1 mouse cellular context compared by ENCODE assay signal in the genomic region with DNA sequence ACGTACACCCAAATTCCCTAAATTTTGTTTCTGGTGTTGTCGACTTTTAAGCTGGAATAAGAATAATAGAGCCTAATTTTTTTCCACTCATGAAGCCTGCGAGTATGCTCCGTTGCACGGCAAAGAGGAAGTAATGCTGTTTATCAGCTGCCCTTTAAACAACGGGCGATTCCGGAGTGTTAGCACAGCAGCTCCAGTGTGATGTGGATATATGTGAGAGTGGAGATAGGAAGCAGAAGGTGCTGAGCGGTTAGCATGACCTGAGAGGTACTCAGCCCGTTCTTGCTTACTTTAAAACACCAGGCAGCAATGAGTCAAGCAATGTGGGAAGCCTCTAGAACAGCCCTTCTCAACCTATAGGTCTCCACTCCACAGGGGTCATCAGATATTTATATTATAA.
TF ChIP-seq lines count a peak whose summit lies in the region.

No protein-coding gene starts in this region.

TF ChIP-seq in MEL, 35 proteins besides CTCF, POLR2A, EP300 and RAD21 (continued from another document):
- TF ChIP-seq MXI1 (IDR thresholded peaks at IDR 0.05; ENCODE audit: low read depth, low read length) (peak; percentile 85), CHD2 (IDR thresholded peaks at IDR 0.05; ENCODE audit: low read length) (no peak), NELFE (IDR thresholded peaks at IDR 0.05; ENCODE audit: low read depth, low read length) (peak; percentile 68), MEF2A (IDR thresholded peaks at IDR 0.05; ENCODE audit: extremely low read depth, insufficient replicate concordance, low read depth, low read length, poor library complexity, severe bottlenecking) (no peak), ZMIZ1 (IDR thresholded peaks at IDR 0.05; ENCODE audit: low read depth, low read length) (peak; percentile 72; the same call in 1 of the 2 replicates), GABPA (IDR thresholded peaks at IDR 0.05; ENCODE audit: low read depth, low read length) (no peak), HCFC1 (IDR thresholded peaks at IDR 0.05; ENCODE audit: low read depth, low read length) (peak; percentile 61), SMC3 (IDR thresholded peaks at IDR 0.05; ENCODE audit: low read depth, low read length) (no peak), ELF1 (IDR thresholded peaks at IDR 0.05; ENCODE audit: low read depth, low read length) (peak; percentile 77), MYC (IDR thresholded peaks at IDR 0.05; ENCODE audit: low read depth, low read length) (peak; percentile 64; the same call in 1 of the 2 replicates), ZKSCAN1 (IDR thresholded peaks at IDR 0.05; ENCODE audit: low read depth, low read length) (no peak), POLR2AphosphoS5 (IDR thresholded peaks at IDR 0.05; ENCODE audit: borderline replicate concordance, low read depth, low read length) (no peak), POLR2AphosphoS2 (IDR thresholded peaks at IDR 0.05; ENCODE audit: low read length) (no peak), SIN3A (IDR thresholded peaks at IDR 0.05; ENCODE audit: low read length) (peak; percentile 95), RCOR1 (IDR thresholded peaks at IDR 0.05; ENCODE audit: low read depth, low read length) (peak; percentile 88), ZNF384 (IDR thresholded peaks at IDR 0.05; ENCODE audit: low read depth, low read length) (peak; percentile 73), TAL1 (IDR thresholded peaks at IDR 0.05; ENCODE audit: low read length) (peak; percentile 65), ETS1 (IDR thresholded peaks at IDR 0.05; ENCODE audit: low read depth, low read length) (peak; percentile 92), CHD1 (IDR thresholded peaks at IDR 0.05; ENCODE audit: low read depth, low read length) (no peak; the same call in 1 of the 2 replicates), MAX (IDR thresholded peaks at IDR 0.05; ENCODE audit: low read length) (peak; percentile 71; the same call in 1 of the 2 replicates), BHLHE40 (IDR thresholded peaks at IDR 0.05; ENCODE audit: borderline replicate concordance, low read depth, low read length) (peak; percentile 66; the same call in 1 of the 2 replicates), TCF12 (IDR thresholded peaks at IDR 0.05; ENCODE audit: low read depth, low read length) (peak; percentile 91), JUND (IDR thresholded peaks at IDR 0.05; ENCODE audit: low read depth, low read length) (no peak), MYB (IDR thresholded peaks at IDR 0.05; ENCODE audit: low read depth, low read length) (peak; percentile 94), MAZ (IDR thresholded peaks at IDR 0.05; ENCODE audit: low read depth, low read length) (peak; percentile 82; the same call in 1 of the 2 replicates), TBP (IDR thresholded peaks at IDR 0.05; ENCODE audit: low read depth, low read length) (peak; percentile 87), USF1 (IDR thresholded peaks at IDR 0.05; ENCODE audit: low read depth, low read length) (no peak), USF2 (IDR thresholded peaks at IDR 0.05; ENCODE audit: borderline replicate concordance in 1 of 2, insufficient read depth in 1 of 2, low read depth in 1 of 2, low read length in 2 of 2) (no peak), NRF1 (IDR thresholded peaks at IDR 0.05; ENCODE audit: insufficient read depth, low read depth, low read length, poor library complexity, severe bottlenecking) (no peak)
